Mouse (Mus musculus) thymus, adult 2 months (tissue): ENCODE measurements around the gene Gm49333.
A peak's percentile ranks its signal among the peaks of the same experiment; 100 is the strongest.

Source experiments
- CTCF ChIP-seq: fragments of 200-500 bp; IDR thresholded peaks from 2 replicates; pipeline ENCODE4 v1.5.1; 2012; ENCODE audit warnings: mild to moderate bottlenecking, control low read depth, low read length, moderate library complexity, borderline replicate concordance; ENCODE audit not compliant: control insufficient read depth, poor library complexity, insufficient read depth; ENCODE audit errors: extremely low read depth
- POLR2A ChIP-seq: fragments of 200-500 bp; IDR thresholded peaks from 2 replicates; pipeline ENCODE4 v1.6.1; 2012; ENCODE audit warnings: mild to moderate bottlenecking, low read length, control low read depth, moderate library complexity; ENCODE audit not compliant: control insufficient read depth, poor library complexity, insufficient read depth; ENCODE audit errors: extremely low read depth

DNA sequence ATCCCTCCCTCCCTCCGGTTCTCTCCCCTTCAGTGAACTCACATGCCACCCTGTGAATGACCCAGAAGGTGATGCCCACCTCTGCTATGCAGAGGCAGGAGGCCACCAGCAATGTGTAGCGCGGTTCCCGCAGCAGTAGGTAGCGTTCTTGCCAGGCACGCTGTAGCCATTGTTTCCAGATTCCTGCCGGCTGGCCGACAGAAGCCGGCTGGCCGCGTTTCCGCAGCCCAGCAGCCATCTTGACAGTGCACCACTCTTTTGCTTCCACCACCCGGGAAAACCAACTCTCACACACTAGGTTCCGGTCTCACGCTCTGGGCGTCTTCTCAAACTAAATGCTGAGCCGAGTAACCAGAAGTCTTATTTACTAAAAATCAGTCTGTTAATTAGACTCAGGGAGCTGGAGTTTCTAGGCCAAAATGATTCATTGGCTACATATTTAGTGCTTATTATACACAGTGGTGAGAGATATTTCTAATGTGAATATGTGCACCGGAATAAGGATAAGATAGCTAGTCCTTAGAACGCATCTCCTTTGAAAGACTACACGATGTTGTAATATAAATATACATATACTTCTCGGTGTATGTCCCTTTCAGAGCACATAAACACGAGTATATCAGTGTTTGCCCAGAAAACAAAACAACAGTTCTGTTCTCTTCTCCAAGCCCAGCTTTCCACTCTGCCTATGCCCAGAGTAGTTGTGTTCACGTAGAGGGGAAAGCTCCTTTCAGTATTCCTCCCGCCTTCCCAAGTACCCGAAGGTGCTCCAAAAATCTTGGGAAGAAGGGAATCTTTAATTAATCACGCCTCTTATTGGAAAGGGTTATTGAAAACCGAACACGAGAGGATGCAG lies 681 bp upstream of the Gm49333 start:
- TF ChIP-seq CTCF (0 out of 2 replicates have a peak, but pooled peaks have one; percentile 14), POLR2A (peak; percentile 81)
